Mouse (Mus musculus) CH12F3 (cell line): ENCODE measurements around the gene Mrpl40.

ENCODE experiments used
- in situ Hi-C: fragments of 300-500 bp; cut with MboI; formaldehyde crosslinking; loops from 2 replicates; pipeline ENCODE4 v1.14.3; 2020; ENCODE audit warnings: low sequenced_read_pairs

Mrpl40 gene

GRCm38 (mm10) chr16:18829102-18829501, 47.6 kb downstream of the Mrpl40 start:
- in situ Hi-C loops, result no loop called here

GRCm38 (mm10) chr16:18828630-18829029, 48.0 kb downstream of the Mrpl40 start:
- in situ Hi-C loops, result no loop called here

- in situ Hi-C loops, result no loop called here
These were observed 53.7 kb downstream of the Mrpl40 start for GRCm38 (mm10) chr16:18822925-18823324.

GRCm38 (mm10) chr16:18822356-18822755, 54.3 kb downstream of the Mrpl40 start:
- in situ Hi-C loops, result no loop called here
